Mouse (Mus musculus) liver (tissue): ENCODE measurements around the gene Tbrg4.

ENCODE experiments used
- DNase-seq: peaks from one replicate; pipeline ENCODE4 v3.0.0-alpha.2; 2020; ENCODE audit warnings: mixed read lengths

Gene Tbrg4

DNA sequence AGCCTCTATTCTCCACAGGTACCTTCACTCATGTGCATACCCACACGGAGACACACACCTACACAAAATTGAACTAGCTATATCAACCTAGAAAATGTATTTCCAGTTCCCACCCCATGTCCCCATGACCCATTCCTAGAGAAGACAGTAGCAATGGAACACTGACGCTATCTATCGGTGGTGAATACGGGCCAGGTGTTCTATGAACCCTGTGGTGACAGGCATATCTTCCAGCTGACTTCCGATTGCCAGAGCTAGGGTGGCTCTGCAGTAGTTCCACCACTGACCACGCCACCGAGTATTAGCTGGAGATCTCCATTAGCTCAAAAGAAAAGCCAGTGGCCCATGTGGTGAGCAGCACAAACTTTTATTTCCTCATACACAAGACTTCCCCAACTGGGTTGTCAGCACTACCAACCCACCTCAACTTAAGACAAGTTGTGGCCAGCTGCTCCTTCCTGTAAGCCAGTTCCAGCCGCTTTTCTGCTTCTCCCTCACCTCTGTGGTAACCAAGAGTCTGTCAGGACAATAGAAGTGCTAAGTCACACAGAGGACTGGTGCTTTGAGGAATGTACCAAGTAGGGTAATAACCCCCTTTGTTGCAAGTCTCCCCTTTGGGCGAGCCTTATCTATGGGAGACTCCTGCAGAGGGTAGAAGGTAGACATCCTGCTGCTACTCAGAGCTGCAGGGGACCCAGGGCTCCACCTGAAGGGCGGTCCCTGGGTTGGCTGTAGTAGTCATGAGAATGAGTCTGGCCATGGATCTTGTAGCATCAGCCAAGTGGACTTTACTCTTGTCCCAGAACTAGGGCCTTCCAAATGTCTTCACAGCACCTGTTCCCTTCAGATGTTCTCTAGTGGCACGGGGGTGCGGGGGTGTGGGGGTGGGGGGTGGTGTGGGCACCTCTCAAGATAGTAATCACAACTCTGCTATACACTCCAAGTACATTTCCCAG, 10.3 kb downstream of the Tbrg4 start:
- no peak for DNase-seq

DNA sequence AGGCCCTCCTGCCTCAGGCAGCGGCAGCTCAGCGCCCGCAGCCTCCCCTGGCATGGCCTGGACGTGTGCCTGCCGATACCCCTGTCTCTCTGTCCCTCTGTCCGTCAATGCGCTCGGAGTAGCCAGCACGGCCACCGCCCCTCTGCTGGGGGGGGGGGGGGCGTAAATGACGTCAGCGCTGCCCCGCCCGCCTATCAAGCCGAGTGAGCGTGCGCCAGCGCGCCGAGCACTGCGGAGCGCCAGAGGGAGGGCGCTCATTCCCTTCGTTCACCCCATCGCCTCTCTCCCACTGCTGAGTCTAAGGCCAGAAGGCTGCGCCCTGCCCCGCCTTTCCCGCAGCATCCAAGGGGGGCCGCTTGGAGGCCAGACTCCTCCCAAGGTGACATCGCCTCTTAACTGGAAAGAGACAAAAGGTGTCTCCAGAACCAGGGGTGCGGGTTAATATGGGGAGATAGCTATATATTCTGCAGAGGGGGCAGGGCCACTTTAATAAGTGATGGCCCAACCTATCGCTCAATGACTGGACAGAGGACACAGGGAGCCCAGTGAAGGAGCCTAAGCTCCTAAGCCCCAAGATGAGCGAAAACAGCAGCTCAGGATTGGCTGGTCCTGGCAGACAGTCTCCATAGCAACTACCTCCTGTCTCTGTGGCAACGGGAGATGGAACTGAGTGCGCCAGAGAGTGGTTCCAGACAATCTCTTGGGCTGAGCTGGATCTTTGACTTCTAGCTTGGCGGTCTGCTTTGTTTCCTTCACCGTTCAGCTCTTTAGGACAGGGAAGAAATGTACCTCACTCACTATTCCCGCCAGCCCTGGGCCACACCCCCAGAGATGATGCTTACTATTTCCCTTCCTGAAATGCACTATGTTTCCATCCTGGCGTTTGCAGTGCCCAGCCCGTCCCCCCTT, 20.1 kb downstream of the Tbrg4 start, which contains the start of gene Nacad:
Gene Nacad, minus strand, starts transcription at position 563 of the 909 bp plus-strand sequence.
- no peak for DNase-seq

DNA sequence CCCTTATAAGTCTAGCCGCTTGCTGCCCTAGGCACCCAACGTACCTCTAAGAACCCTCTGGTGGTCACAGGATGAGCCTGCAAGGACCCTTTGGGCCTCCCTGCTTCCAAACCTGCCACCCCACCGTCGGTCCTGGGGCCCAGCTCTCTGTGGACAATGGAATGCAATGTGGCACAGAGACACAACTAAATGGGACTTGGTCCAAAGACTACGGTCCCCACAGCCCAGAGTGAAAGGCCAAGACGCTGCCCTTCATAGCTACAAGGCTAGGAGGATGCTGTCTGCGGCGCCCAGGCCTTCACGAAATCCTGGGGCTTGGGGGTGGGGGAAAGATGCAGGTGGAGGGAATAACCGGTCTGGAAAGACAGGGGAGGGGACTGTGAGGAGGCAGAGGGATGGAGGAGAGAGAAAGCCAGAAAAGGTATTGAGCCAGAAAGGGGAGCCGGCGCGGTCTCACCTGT, 20.8 kb downstream of the Tbrg4 start:
- no peak for DNase-seq

DNA sequence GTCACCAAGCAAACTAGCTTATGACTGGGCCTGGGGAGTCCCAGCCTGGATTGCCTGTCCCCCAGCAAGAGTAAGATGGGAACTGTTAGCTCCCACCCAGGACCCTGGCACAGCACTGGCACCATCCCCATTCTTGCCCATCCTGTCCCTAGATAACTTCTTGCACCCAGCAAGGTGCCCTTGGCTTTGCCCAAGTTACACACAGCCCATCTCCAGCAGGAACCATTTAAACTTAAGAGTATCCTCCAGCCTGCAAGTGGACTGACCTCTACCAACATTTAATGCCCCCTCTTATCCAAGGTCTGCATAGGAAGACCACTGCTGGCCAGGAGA, 21.3 kb downstream of the Tbrg4 start:
- DNase-seq, result no peak

DNA sequence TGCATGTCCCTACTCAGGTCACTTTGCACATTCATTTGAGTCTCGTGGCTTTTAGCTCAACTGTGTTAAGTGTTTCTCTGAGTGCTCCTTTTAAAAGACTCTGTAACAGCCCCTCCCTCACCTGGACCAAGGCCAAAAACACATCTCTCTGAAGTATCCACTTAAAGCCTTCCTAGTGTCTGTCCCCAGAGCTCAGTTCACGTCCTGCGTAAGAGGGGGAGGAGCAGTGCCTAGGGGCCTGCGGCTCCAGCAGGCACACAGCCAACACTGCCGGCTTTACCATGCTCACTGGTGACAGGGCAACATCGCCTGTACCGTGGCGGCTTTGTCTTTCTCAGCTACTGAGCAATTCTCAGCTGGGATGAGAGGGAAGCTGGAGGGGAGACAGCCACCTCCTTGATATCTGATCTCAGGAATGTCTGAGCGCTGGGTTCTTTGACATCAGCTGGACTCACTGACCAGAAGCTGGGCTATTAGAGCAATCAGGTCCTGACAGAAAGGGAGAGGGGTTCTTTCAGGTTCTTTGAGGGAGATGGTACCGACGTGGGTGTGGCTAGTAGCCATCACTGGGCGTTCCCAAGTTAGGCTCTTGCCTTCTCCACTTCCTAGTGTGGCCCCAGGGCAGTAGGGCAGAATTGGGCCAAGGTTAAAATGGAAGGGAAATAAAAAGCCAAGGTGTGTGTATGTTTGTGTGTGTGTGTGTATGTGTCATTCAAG, 21.8 kb downstream of the Tbrg4 start:
- no peak for DNase-seq

DNA sequence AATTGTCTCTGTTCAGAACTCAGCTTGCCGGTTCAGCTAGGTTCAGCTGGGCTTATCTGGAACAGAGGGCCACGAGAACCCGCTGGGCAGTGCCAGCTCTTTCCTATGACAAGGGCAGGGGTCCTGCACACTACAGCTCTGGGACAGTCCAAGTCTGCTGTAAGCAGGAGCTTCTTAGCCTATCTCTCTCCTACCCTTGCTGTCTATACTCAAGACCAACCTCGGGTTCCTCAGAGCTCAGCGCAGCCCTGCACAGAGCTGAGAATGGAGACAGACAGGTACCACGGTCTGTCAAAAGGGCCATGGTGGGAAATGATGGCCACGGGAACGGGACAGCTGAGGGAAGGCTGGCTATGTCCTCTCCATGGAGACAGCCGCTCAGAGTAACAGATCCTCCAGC, 22.6 kb downstream of the Tbrg4 start:
- no peak for DNase-seq

DNA sequence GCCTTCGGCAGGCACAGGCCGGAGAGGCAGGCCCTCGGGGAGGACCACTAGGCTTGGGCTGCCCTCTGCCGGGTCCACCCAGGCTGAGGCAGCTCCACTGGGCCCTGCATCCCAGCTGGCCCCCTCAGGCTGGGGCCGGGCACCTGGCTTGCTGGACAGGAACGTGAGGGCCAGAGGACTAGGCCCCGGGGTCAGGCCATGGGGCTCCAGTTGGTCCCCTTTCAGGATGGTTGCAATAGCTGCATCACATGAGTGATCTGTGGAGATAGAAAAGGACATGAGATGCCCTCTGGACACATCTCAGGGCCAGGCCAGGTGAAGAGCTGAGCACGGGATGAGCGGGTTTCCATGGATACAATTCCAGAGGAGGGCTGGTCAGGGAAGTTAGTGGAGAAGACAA, 23.2 kb downstream of the Tbrg4 start:
- no peak for DNase-seq

DNA sequence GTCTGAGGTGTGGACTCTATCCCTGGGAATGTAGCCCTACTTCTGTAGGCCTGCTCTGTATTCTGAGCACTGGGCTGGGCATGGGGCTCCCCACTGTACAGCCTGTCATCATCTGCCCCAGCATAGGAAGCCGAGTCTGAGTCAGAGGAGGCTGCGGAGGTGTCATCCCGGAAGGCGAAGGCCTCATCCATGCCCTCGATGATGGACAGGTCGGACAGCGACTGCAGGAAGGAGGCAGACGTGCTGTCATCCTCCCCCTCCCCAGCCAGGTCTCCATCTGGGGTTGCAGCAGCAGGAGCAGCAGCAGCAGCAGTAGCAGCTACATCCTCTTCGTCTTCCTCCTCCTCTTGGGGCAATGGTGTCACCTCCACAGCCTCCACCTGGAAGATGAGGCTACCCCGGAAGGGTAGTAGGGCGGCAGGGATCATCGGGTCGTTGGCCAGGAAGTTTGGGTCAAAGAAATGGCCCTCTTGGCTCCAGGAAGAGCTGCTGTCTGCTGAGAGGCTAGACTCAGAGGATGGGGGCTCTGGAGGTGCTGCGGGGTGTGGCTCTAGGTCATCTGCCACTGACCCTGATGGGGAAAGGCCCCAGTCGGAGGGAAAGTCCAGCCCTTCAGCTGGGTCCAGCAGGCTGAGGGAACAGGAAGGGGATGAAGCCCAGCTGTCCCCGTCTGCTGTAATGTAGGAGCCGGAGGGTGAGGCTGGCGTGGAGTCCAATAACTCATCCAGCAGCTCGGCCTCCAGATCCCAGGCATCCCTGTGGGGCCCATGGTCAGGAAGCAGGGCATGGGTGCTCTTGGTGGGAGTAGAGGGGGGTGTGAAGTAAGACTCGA, 24.0 kb downstream of the Tbrg4 start:
- DNase-seq, result no peak

DNA sequence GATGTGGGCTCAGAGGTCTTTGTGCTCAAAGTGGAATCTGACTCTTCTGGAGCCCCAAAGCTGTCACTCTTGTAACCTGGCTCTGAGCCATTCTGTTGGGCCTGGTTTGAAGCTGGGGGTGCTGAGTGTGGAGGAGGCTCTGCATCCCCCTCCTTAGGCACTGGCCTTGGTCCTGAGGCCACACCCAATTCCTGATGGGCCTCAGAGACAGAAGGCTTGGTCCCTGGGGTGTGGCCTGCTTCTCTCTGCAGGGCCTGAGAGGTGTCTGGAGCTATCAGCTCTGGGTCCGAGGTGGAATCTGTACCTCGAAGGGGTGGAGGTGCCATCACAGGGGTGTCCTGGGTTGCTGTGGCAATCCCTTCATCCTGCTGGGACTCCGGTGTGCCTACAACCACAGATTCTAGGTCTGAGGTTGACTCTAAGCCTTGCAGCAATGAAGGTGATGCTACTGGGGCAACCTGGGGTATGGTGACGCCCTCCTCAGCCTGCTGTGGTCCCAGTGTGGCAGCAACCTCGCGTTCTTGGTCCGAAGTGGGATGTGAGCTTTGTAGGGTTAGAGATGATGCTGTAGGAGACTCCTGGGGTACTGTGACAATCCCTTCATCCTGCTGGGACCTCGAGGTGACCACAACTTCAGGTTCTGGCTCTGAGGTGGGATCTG, 25.5 kb downstream of the Tbrg4 start:
- peak; percentile 56 for DNase-seq

DNA sequence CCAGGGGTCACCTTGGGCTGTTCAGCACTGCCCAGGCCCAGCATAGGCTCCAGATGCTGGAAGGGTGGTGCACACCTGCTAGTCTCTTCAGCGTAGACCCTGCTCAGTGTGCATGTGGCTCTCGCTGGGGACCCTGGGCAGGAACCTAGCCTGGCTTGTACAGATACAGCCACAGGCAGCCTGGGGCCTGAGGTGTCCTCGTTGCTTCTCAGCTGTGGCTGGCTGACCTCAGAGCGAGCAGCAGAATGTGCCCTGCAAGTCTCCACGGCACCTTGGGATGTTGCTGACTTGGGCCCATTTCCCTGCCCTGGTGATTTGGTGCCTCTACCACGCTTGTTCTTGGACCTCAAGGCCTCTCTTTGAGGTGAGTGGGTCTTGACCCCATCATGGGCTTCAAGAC, 26.0 kb downstream of the Tbrg4 start:
- DNase-seq, result no peak

DNA sequence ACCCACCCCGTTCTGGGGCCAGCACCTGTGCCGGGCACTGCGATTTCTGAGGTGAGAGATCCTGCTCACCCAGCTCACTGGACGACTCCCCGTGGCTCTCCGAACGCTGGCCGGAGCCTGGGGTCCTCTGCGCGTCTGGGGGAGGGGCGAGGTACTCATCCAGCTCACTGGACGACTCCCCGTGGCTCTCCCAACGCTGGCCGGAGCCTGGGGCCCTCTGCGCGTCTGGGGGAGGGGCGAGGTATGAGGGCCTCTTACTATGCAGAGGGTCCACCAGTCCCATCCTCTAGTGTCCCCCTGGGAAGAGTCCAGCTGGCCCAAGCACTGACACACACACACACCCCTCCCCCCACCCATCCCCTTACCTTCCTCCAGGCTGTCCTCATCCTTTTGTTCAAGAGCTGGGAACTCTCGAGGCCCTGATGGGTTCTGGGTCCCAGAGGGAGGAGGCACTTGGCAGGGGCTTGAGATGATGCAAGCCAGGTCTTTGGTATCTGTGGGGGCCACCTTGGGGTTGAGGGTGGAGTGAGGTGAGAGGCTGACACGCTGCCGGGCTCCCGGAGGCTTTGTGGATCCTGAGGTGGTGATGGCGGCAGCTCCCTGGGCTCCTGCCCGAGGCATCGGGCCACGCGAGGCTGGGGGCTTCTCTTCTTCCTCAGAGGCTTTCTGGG, 26.7 kb downstream of the Tbrg4 start:
- DNase-seq, result peak; percentile 68

DNA sequence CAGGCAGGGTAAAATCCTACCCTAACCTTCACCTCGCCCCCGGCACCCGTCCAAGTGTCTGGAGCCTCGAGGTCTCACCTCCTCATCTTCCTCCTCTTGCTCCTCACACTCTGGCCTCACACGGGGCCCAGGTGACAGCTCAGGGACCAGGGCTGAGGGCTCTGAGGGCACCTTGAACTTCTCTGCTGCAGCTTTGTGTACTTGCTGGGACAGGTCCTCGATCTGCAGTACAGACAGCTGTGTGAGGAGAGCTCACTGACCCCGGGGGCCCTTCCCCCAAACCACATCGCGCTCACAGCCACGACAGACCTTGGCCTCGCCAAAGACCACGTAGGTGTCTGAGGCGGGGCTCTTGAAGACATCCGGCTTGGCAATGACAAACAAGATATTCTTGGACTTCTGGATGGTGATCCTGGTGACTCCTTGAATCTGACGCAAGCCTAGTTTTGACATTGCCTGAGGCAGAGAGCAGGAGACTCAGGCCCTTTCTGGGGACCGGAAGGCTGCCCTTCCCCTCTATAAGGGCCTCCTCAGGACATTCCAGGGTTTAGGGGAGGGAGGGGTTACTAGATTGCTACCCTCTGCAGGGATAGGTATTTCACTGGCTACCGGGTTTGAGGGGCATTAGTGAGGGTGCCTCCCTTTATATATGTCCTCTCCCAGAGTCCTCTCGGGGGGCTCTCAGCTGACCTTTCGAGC, 27.5 kb downstream of the Tbrg4 start:
- DNase-seq, result no peak

DNA sequence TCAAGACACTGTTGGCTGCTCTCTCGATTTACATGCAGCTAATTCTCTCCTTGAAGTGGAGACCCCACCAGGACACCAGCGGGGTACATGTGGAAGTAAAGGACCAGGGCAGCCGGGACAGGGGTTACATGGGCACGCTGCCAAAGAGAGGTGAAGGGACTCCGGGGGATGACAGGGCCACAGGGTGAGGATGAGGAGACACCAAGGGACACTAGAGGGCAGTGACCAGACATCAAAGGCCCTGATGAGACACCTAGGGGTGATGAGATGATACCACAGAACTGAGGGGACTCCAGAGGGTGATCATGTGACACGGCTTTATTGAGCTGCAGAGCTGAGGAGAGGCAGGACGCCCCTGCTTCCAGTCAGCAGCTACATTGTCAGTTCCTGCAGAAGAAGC, 28.3 kb downstream of the Tbrg4 start:
- no peak for DNase-seq

DNA sequence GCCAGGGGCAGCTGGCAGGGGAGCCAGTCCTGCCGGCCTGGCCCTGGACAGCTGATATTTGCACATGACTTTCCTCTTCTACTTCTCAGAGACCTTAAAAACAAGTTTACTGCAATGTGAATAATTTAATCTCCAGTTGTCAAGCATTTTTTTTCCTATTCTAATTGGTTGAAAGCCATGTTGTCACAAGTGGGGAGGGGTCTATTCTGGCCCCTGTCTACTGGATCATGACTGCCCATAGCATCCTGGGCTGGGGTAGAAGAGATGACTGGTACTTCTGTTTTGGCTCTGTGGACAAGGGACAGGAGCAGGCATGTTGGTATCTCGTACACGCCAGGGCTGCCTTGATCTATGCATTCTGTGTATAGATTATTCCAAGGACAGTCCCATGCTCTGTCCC, 29.3 kb downstream of the Tbrg4 start:
- no peak for DNase-seq

DNA sequence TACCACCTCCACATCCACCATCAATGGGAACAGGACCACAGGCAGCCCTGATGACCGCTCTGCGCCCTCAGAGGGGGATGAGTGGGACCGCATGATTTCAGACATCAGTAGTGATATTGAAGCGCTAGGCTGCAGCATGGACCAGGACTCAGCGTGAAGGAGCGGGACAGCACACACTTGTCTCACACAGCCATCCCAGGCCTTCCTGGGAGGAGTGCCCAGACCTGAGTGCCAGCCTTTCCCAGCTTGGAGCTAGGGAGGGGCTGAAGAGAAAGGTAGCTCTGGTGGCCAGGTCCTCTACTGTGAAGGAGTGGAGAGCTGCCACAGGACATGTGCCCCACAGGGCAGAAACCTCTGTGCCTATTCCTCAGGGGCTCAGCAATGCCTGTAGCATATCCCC, 29.7 kb downstream of the Tbrg4 start:
- no peak for DNase-seq

DNA sequence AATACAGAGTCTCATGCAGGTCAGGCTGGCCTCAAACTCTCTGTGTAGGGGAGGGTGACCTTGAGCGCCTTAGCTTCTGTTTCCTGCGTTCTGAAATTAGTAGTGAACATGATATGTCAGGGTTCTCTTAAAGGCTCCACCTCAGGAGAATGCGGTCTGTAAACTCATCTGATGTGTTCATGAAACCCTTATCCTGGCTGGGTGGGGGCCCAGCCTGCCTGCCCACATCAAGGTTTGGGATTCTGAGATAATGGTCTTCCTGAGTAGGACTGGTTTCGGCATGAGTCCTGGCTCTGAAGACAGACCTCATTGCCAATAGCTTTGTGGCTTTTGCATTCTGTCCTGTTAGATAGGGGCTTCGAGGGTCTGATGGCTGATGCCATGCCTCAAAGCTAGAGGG, 30.5 kb downstream of the Tbrg4 start:
- peak; percentile 74 for DNase-seq

DNA sequence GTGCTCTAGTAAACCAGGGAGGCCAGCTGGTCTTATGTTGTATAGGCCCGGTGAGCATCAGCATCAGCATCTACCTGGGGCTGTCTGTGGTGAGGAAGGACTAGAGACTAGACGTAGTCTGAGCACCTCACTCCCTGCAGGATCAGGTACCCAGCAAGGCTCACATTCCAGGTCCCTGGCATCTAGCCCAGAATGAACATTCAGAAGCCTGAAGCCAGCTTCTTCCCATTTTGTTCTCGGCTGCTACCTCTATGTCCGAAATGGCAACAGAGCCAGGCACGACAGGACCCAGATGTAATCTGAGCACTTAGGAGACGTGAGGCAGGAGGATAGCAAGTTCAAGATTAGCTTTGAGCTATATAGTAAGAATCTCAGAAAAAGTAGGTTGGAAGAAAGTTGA, 31.0 kb downstream of the Tbrg4 start:
- DNase-seq, result no peak

DNA sequence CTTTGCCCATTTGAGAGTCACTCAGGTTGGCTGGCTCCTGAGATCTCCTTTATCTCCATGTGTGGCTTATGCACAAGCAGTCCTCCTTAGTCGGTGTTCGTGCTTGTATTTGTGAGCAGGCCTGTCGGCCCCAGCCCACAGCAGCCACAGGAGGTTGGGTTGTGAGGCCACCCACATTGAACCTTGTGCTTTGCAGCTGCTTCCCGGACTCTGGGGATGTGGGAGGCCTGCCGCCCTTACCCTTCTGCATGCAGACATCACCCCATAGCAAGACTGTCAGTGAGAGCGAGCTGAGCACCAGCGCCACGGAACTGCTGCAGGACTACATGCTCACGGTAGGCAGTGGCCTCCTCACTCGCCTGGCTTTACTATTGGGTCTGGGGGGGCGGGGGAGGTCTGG, 32.5 kb downstream of the Tbrg4 start:
- DNase-seq, result no peak

DNA sequence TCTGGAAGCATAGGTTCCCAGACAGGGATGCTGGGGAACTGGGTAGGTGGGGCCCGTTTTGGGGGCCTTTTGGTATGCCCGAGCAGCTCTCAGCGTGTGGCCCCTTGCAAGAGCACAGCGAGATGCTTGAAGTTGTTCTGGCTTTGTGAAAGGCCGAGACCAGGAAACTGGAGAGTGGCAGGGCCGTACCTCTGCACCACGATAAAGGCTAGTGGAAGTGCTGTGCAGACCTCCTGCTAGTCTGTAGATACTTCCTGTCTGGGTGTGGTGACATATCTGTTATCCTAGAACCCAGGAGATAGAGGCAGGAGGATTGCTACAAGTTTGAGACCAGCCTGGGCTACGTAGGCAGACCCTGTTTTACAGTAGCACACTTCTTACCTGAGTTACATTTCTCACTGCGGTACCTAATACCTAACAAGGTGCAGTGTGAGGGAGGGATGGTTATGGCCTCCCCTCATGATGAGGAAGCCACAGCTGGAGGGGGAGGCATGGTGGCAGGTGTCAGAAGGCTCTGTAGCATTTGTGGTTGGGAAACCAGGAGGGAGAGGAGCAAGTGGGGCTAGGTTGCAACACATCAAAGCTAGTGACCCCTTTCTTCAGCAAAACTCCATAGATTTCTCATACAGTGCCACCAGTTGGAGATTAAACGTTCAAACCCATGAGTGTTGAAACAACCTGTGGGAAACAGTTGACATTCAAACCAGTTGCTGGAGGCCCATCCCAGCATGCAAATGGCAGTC, 34.8 kb downstream of the Tbrg4 start:
- peak; percentile 81 for DNase-seq

DNA sequence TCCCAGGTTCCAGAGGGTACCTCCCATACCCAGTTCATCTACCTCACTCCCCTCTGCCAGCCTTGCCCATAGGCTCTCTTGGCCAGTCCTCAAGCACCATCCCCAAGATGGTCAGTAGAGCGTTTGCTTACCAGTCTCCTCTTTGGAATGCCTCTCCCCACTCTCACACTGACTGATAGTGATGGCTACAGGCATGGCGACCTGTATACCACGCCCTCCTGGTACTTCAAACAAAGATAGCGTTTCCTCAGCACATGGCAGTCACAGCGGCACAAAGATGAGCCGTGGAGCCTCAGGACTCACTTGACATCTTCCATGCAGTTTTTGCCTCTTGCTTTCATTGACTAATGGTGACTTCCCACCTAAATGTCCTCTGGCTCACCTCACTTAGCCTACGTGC, 36.0 kb downstream of the Tbrg4 start:
- DNase-seq, result peak; percentile 72
